Mouse (Mus musculus): Measurements from ENCODE around the gene Zfp710. TPM values are rescaled to one million over a fixed set of nuclear protein-coding genes. Genes with fewer than 3 reads are reported as not detected.

Zfp710 gene
- total and polyA plus RNA-seq, 3 experiments, result 7.6 to 16.2 (median 14.4) TPM

- H3K27ac ChIP-seq (ENCODE audit: insufficient read depth, low read depth), result no peak overlapping the region
- peaks cover 0 to 13% of the 10 kb centered on the region in 2 experiments; a peak in 2 of 4 replicates for H3K4me1 ChIP-seq (ENCODE audit: control insufficient read depth in 1 of 2, insufficient read depth in 2 of 2)
- peaks cover 16 to 21% of the 10 kb centered on the region in 2 experiments for H3K36me3 ChIP-seq (replicated peaks in 1 of 2; ENCODE audit: control insufficient read depth in 1 of 2, insufficient read depth in 1 of 2, low read length in 1 of 2)
- H3K4me3 ChIP-seq (replicated peaks in 1 of 3; ENCODE audit: low read depth in 2 of 3, low read length in 2 of 3, poor library complexity in 1 of 3), result no peak overlapping the region
- in situ Hi-C loops (cut with MboI; ENCODE audit: low pct_ligation_motif_present, low pct_unique_long_range_greater_than_20kb, low sequenced_read_pairs) (no loop called here), dilution Hi-C loops (cut with MboI; ENCODE audit: extremely low pct_ligation_motif_present, extremely low pct_unique_long_range_greater_than_20kb, low sequenced_read_pairs) (no loop called here)
- H3K9ac ChIP-seq (ENCODE audit: insufficient read depth, low read depth), result no peak overlapping the region
- H3K9me3 ChIP-seq (replicated peaks; ENCODE audit: low read length), result peaks cover 9% of the 10 kb centered on the region
- DNase-seq (ENCODE audit: extremely low read depth), result no peak
- H3K79me2 ChIP-seq (replicated peaks; ENCODE audit: control insufficient read depth, extremely low read depth, insufficient read depth, poor library complexity, severe bottlenecking), result no peaks in the 10 kb centered on the region; the same call in none of the 2 replicates
- no peaks in the 10 kb centered on the region for H3K27me3 ChIP-seq (replicated peaks)
- TF ChIP-seq CHD2 (IDR thresholded peaks at IDR 0.05; ENCODE audit: low read length) (no peak), POLR2AphosphoS2 (IDR thresholded peaks at IDR 0.05; ENCODE audit: low read depth, low read length) (no peak), RAD21 (IDR thresholded peaks at IDR 0.05; ENCODE audit: low read depth, low read length) (no peak), NELFE (IDR thresholded peaks at IDR 0.05; ENCODE audit: low read depth, low read length) (no peak), SIN3A (IDR thresholded peaks at IDR 0.05; ENCODE audit: low read length) (no peak), ZMIZ1 (IDR thresholded peaks at IDR 0.05; ENCODE audit: low read depth, low read length) (no peak), JUND (conservative IDR thresholded peaks at IDR 0.05; ENCODE audit: low read depth, low read length) (no peak), TBP (conservative IDR thresholded peaks at IDR 0.05; ENCODE audit: low read depth, low read length) (no peak), PAX5 (IDR thresholded peaks at IDR 0.05; ENCODE audit: low read length) (no peak), CHD1 (IDR thresholded peaks at IDR 0.05; ENCODE audit: low read depth, low read length) (no peak)
- no peak overlapping the region for H3K4me2 ChIP-seq (ENCODE audit: insufficient read depth, low read depth, poor library complexity, severe bottlenecking)
Observed at GRCm38 (mm10) chr7:80103335-80103734, 78.7 kb downstream of the Zfp710 start.

DNA sequence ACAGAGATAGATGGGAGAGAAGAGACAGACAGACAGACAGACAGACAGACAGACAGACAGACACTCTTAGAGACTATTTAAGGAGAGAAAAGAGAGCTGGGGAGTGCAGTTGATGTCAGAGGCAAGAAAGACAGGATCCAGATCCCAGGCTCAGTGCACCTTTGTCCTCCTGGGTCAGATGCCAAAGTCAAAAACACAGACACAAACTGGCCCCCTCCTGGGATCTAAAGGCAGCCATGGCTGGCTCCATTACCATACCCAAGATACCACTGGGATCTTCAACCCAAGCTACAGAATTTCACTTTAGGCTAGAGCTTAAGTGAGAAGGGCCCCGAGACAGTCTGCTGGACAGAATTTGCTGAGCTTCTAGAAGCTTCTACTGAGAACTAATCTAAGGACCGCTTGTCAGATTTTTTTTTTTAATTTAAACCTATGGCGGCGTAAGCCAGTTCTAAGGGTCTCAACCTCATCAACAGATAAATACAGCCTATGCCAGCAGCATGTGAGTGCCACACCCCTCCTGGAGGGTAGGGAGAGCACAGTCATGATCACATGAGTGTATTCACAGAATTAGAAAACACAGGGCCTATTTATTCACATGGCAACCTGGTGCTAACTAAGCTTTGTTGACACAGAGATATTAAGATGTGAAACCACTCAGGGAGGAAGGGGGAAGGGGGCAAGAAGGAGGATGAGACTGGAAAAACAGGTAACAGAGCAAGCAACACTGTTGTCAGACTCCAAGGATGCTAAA is 81.2 kb downstream of the Zfp710 start:
- H3K9ac ChIP-seq (ENCODE audit: insufficient read depth, low read depth), result no peak overlapping the region

More for the DNA sequence above, 81.2 kb downstream of the Zfp710 start:
- Histone ChIP-seq H3K4me2 (ENCODE audit: insufficient read depth, low read depth, poor library complexity, severe bottlenecking) (no peak overlapping the region), H3K79me2 (replicated peaks; ENCODE audit: control insufficient read depth, extremely low read depth, insufficient read depth, poor library complexity, severe bottlenecking) (no peaks in the 10 kb centered on the region; the same call in none of the 2 replicates), H3K27me3 (replicated peaks) (no peaks in the 10 kb centered on the region), H3K36me3 (replicated peaks in 1 of 2; ENCODE audit: control insufficient read depth in 1 of 2, insufficient read depth in 1 of 2, low read length in 1 of 2) (peaks cover 3 to 6% of the 10 kb centered on the region in 2 experiments), H3K4me3 (replicated peaks in 1 of 3; ENCODE audit: low read depth in 2 of 3, low read length in 2 of 3, poor library complexity in 1 of 3) (no peak overlapping the region), H3K9me3 (replicated peaks; ENCODE audit: low read length) (peaks cover 9% of the 10 kb centered on the region), H3K27ac (ENCODE audit: insufficient read depth, low read depth) (no peak overlapping the region), H3K4me1 (ENCODE audit: control insufficient read depth in 1 of 2, insufficient read depth in 2 of 2) (peaks cover 3 to 16% of the 10 kb centered on the region in 2 experiments; a peak in 2 of 4 replicates)
- dilution Hi-C loops (cut with MboI; ENCODE audit: extremely low pct_ligation_motif_present, extremely low pct_unique_long_range_greater_than_20kb, low sequenced_read_pairs) (no loop called here), in situ Hi-C loops (cut with MboI; ENCODE audit: low pct_ligation_motif_present, low pct_unique_long_range_greater_than_20kb, low sequenced_read_pairs) (no loop called here)
- DNase-seq (ENCODE audit: extremely low read depth), result no peak
- no peak for TF ChIP-seq IRF4 (IDR thresholded peaks at IDR 0.05; ENCODE audit: low read depth, low read length)
- no peak for TF ChIP-seq ZNF384 (IDR thresholded peaks at IDR 0.05; ENCODE audit: low read depth, low read length)
- no peak for TF ChIP-seq ZKSCAN1 (IDR thresholded peaks at IDR 0.05; ENCODE audit: borderline replicate concordance, low read depth, low read length)
- no peak for TF ChIP-seq RAD21 (IDR thresholded peaks at IDR 0.05; ENCODE audit: low read depth, low read length)
- no peak for TF ChIP-seq PAX5 (IDR thresholded peaks at IDR 0.05; ENCODE audit: low read length)
- TF ChIP-seq TCF12 (IDR thresholded peaks at IDR 0.05; ENCODE audit: low read depth, low read length), result no peak
- no peak for TF ChIP-seq POLR2A (IDR thresholded peaks at IDR 0.05; ENCODE audit: low read depth, low read length)
- TF ChIP-seq TBP (conservative IDR thresholded peaks at IDR 0.05; ENCODE audit: low read depth, low read length), result no peak
- no peak for TF ChIP-seq SIN3A (IDR thresholded peaks at IDR 0.05; ENCODE audit: low read length)
- no peak for TF ChIP-seq SMC3 (IDR thresholded peaks at IDR 0.05; ENCODE audit: low read depth, low read length)

Measured in CH12.LX (cell line).